In genomic region chr9:25959082-25959481, GRCm38 (mm10) we compare ENCODE assay signal across 13 mouse cellular contexts.
DNase-seq lines count a peak whose midpoint lies in the region; ATAC-seq lines count a peak whose summit lies in the region.
"Had no signal": no experiment of that assay in that cellular context is flagged by ENCODE, and none has a peak within 500 bp of the region (broad histone marks: within the 10 kb centered on the region; RNA-seq: fewer than 3 reads in every experiment).

No protein-coding gene starts in this region.

- H3K4me1 ChIP-seq in embryonic facial prominence, embryonic 14.5 days (ENCODE audit: control insufficient read depth, insufficient read depth, low read length): no peaks in the 10 kb centered on the region
- no peaks in the 10 kb centered on the region for H3K4me1 ChIP-seq in embryonic facial prominence, embryonic 10.5 days
- H3K4me1 ChIP-seq: liver, embryonic 12.5 days had no signal

- no peak overlapping the region for H3K4me2 ChIP-seq in embryonic facial prominence, embryonic 14.5 days (ENCODE audit: low read depth, low read length)
- H3K4me2 ChIP-seq: liver, embryonic 12.5 days had no signal

- no peak overlapping the region for H3K27ac ChIP-seq in embryonic facial prominence, embryonic 14.5 days (replicated peaks; ENCODE audit: low read depth, low read length)
- H3K27ac ChIP-seq in embryonic facial prominence, embryonic 10.5 days (replicated peaks): no peak overlapping the region
- H3K27ac ChIP-seq: liver, embryonic 12.5 days had no signal

- DNase-seq in embryonic facial prominence, embryonic 14.5 days (ENCODE audit: low spot score): peak; percentile 3
- no peak for DNase-seq in embryonic facial prominence, embryonic 10.5 days (ENCODE audit: low spot score)
- peak; percentile 8 for DNase-seq in lung, postnatal 10 days
- DNase-seq in lung, postnatal 14 days: no peak
- DNase-seq in left cerebral cortex, adult 18-20 months (ENCODE audit: low spot score in 2 of 2): peak; percentile 4 to 9
- no peak for DNase-seq in kidney, adult 9 months
- DNase-seq in gastrocnemius, postnatal 10 days: no peak
- DNase-seq in spleen, postnatal 36 days (ENCODE audit: low spot score in 2 of 2): no peak
- DNase-seq: heart, postnatal 36 days had no signal

- no peaks in the 10 kb centered on the region for H3K36me3 ChIP-seq in embryonic facial prominence, embryonic 14.5 days (ENCODE audit: control insufficient read depth, insufficient read depth, low read length)
- no peaks in the 10 kb centered on the region for H3K36me3 ChIP-seq in embryonic facial prominence, embryonic 10.5 days (replicated peaks)
- H3K36me3 ChIP-seq: liver, embryonic 12.5 days had no signal

- H3K27me3 ChIP-seq in embryonic facial prominence, embryonic 14.5 days (replicated peaks; ENCODE audit: control insufficient read depth, insufficient read depth, low read length): no peaks in the 10 kb centered on the region
- no peaks in the 10 kb centered on the region for H3K27me3 ChIP-seq in embryonic facial prominence, embryonic 10.5 days (replicated peaks; ENCODE audit: low read depth, poor library complexity, severe bottlenecking)
- H3K27me3 ChIP-seq: liver, embryonic 12.5 days had no signal

- H3K9me3 ChIP-seq in embryonic facial prominence, embryonic 14.5 days (ENCODE audit: control insufficient read depth, low read length): no peaks in the 10 kb centered on the region
- no peaks in the 10 kb centered on the region for H3K9me3 ChIP-seq in embryonic facial prominence, embryonic 10.5 days
- H3K9me3 ChIP-seq: liver, embryonic 12.5 days had no signal

- H3K4me3 ChIP-seq in embryonic facial prominence, embryonic 14.5 days (ENCODE audit: low read depth, low read length): no peak overlapping the region
- no peak overlapping the region for H3K4me3 ChIP-seq in embryonic facial prominence, embryonic 10.5 days
- H3K4me3 ChIP-seq: liver, embryonic 12.5 days; myocyte had no signal

- no peak for ATAC-seq in embryonic facial prominence, embryonic 14.5 days (ENCODE audit: low read depth)
- ATAC-seq: activated CD4-positive, CD25-positive, alpha-beta regulatory T cell, adult 4 months; intestine, embryonic 16.5 days; liver, embryonic 12.5 days had no signal

- H3K9ac ChIP-seq in embryonic facial prominence, embryonic 14.5 days (ENCODE audit: low read depth, low read length): no peak overlapping the region
- H3K9ac ChIP-seq: liver, embryonic 12.5 days had no signal

- WGBS in embryonic facial prominence, embryonic 14.5 days: 91% methylated on average over 2 of the region's 2 CpGs
- WGBS in embryonic facial prominence, embryonic 10.5 days: 89% methylated on average over 2 of the region's 2 CpGs

Comparison
In these comparisons a context has a peak if more than half of its experiments do, and no peak if none do; other contexts are left out.
1. DNase-seq: peak in embryonic facial prominence, embryonic 14.5 days (single experiment), lung, postnatal 10 days (single experiment) and left cerebral cortex, adult 18-20 months (2 of 2); none in embryonic facial prominence, embryonic 10.5 days (single experiment), lung, postnatal 14 days (single experiment), kidney, adult 9 months (single experiment), gastrocnemius, postnatal 10 days (single experiment) and spleen, postnatal 36 days (0 of 2).